In the genomic region with DNA sequence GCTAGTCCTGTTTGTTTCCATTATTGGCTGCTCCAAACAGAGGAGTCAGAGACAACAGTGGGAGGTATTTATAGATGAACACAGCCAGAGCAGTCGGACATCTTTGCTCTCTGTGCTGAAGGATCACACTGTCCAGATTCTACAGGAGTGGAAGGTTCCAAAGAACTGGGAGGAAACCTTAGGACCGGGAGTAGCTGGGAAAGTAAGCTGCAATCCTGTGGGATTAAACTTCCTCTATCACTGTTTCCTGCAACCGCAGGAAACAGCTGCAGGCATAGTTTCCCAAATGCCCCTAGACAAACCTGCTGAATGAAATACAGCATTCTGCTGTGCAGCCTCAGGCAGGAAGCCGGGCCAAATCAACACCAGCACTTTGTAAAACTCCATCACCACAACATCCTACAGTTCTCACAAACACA, we compare ENCODE assay signal across 8 mouse cellular contexts.
DNase-seq lines count a peak whose midpoint lies in the region; ATAC-seq and TF ChIP-seq lines count a peak whose summit lies in the region.

No protein-coding gene starts in this region.

- H3K36me3 ChIP-seq in neural tube, embryonic 13.5 days, result no peaks in the 10 kb centered on the region
- peaks cover 1% of the 10 kb centered on the region; the same call in 1 of the 2 replicates for H3K36me3 ChIP-seq in heart, embryonic 12.5 days
- H3K36me3 ChIP-seq in stomach, postnatal 0 days (ENCODE audit: control insufficient read depth, insufficient read depth, low read length), result no peaks in the 10 kb centered on the region

- peak; percentile 25 for TF ChIP-seq EP300 in stomach, postnatal 0 days (optimal IDR thresholded peaks at IDR 0.05)

- H3K4me3 ChIP-seq in neural tube, embryonic 13.5 days, result no peak overlapping the region
- H3K4me3 ChIP-seq in heart, embryonic 12.5 days, result no peak overlapping the region
- no peak overlapping the region for H3K4me3 ChIP-seq in stomach, postnatal 0 days (ENCODE audit: low read depth, low read length)

- no peak overlapping the region for H3K9ac ChIP-seq in neural tube, embryonic 13.5 days
- H3K9ac ChIP-seq in heart, embryonic 12.5 days, result no peak overlapping the region
- no peak overlapping the region for H3K9ac ChIP-seq in stomach, postnatal 0 days (ENCODE audit: low read length)

- TF ChIP-seq CTCF in stomach, postnatal 0 days (IDR thresholded peaks at IDR 0.05; ENCODE audit: low read depth), result no peak

- no peak for DNase-seq in neural tube, embryonic 10.5 days (ENCODE audit: extremely low spot score, low spot score)
- DNase-seq in kidney, postnatal 36 days, result peak; percentile 38 to 39
- no peak for DNase-seq in stomach, postnatal 0 days (ENCODE audit: low spot score)
- DNase-seq in cerebellum, postnatal 4 days (ENCODE audit: low spot score in 2 of 2), result no peak
- DNase-seq in urinary bladder, postnatal 4 days (ENCODE audit: low spot score in 2 of 2), result no peak

- H3K27me3 ChIP-seq in neural tube, embryonic 13.5 days, result no peaks in the 10 kb centered on the region
- H3K27me3 ChIP-seq in heart, embryonic 12.5 days (replicated peaks), result no peaks in the 10 kb centered on the region
- H3K27me3 ChIP-seq in stomach, postnatal 0 days (ENCODE audit: control insufficient read depth, insufficient read depth, low read length), result no peaks in the 10 kb centered on the region

- H3K27ac ChIP-seq in neural tube, embryonic 13.5 days (replicated peaks), result peak overlapping the region; percentile 54; the same call in 1 of the 2 replicates
- peak overlapping the region; percentile 82 for H3K27ac ChIP-seq in heart, embryonic 12.5 days (ENCODE audit: poor library complexity, severe bottlenecking)
- H3K27ac ChIP-seq in stomach, postnatal 0 days (replicated peaks), result peak overlapping the region; percentile 5; the same call in 1 of the 2 replicates

- ATAC-seq in neural tube, embryonic 13.5 days (ENCODE audit: low read depth), result no peak
- peak; percentile 51; the same call in 1 of the 2 replicates for ATAC-seq in heart, embryonic 12.5 days (ENCODE audit: insufficient number of reproducible peaks, low FRiP score)
- peak; percentile 29; the same call in 1 of the 2 replicates for ATAC-seq in stomach, postnatal 0 days (ENCODE audit: low FRiP score, low TSS enrichment)
- no peak for ATAC-seq in granulocyte monocyte progenitor cell, adult 5-6 weeks (replicated peaks; ENCODE audit: poor library complexity, severe bottlenecking)

- 55% methylated on average over 4 of the region's 4 CpGs for WGBS in neural tube, embryonic 13.5 days
- 35% methylated on average over 4 of the region's 4 CpGs for WGBS in heart, embryonic 12.5 days
- 28% methylated on average over 4 of the region's 4 CpGs for WGBS in stomach, postnatal 0 days

- no peaks in the 10 kb centered on the region for H3K9me3 ChIP-seq in neural tube, embryonic 13.5 days
- no peaks in the 10 kb centered on the region for H3K9me3 ChIP-seq in heart, embryonic 12.5 days (replicated peaks)
- H3K9me3 ChIP-seq in stomach, postnatal 0 days (ENCODE audit: control insufficient read depth, low read length), result no peaks in the 10 kb centered on the region

- no peak overlapping the region for H3K4me2 ChIP-seq in neural tube, embryonic 13.5 days
- no peak overlapping the region for H3K4me2 ChIP-seq in heart, embryonic 12.5 days
- H3K4me2 ChIP-seq in stomach, postnatal 0 days (replicated peaks; ENCODE audit: low read depth), result no peak overlapping the region

- H3K4me1 ChIP-seq in neural tube, embryonic 13.5 days (replicated peaks), result peaks cover 33% of the 10 kb centered on the region
- peaks cover 44% of the 10 kb centered on the region for H3K4me1 ChIP-seq in heart, embryonic 12.5 days (replicated peaks)
- no peaks in the 10 kb centered on the region for H3K4me1 ChIP-seq in stomach, postnatal 0 days (replicated peaks; ENCODE audit: control insufficient read depth, insufficient read depth)

Comparison
In these comparisons a context has a peak if more than half of its experiments do, and no peak if none do; other contexts are left out.
1. ATAC-seq: peak in heart, embryonic 12.5 days (single experiment) and stomach, postnatal 0 days (single experiment); none in neural tube, embryonic 13.5 days (single experiment) and granulocyte monocyte progenitor cell, adult 5-6 weeks (single experiment).
2. H3K27ac ChIP-seq: peak in every context shown above with its lines; median percentile 82 in heart, embryonic 12.5 days; 54 in neural tube, embryonic 13.5 days; 5 in stomach, postnatal 0 days.
3. DNase-seq: peak in kidney, postnatal 36 days (2 of 2); none in neural tube, embryonic 10.5 days (single experiment), stomach, postnatal 0 days (single experiment), cerebellum, postnatal 4 days (0 of 2) and urinary bladder, postnatal 4 days (0 of 2).